Comparison of ENCODE assay signal across 9 mouse cellular contexts in the genomic region with DNA sequence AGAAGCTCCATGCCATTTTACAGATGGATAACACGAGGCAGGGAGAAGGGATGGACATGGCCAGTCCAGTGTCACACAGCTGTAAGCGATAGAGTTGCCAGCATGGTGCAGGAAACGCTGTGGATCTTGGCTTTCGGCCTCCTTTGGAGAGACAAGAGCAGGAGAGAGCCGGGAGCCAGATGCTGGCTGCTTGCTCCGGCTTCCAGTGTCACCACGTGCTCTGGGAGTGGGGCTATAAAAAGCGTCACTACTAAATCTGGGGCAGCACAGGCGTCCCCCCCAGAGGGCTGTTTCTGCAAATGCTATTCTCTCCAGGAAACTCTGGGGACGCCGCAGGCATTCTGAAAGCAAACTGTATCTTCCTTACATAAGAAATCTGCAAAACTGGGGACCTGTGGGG.
A peak's percentile ranks its signal among the peaks of the same experiment; 100 is the strongest.
DNase-seq lines count a peak whose midpoint lies in the region; ATAC-seq and TF ChIP-seq lines count a peak whose summit lies in the region.
"Had no signal": no experiment of that assay in that cellular context is flagged by ENCODE, and none has a peak within 500 bp of the region (broad histone marks: within the 10 kb centered on the region; RNA-seq: fewer than 3 reads in every experiment).

No protein-coding gene starts in this region.

- peak; percentile 55 for DNase-seq in kidney, adult 2 months
- peak; percentile 99 for DNase-seq in heart, adult 11 months
- DNase-seq in layer of hippocampus, adult 18-20 months (ENCODE audit: low spot score in 2 of 2), result peak; percentile 67 to 72
- DNase-seq in thymus, postnatal 0 days (ENCODE audit: low spot score), result no peak
- no peak for DNase-seq in adipocyte (ENCODE audit: low spot score)

- 0 out of 2 replicates have a peak, but pooled peaks cover 2% of the 10 kb centered on the region for H3K9me3 ChIP-seq in kidney, embryonic 14.5 days (ENCODE audit: control insufficient read depth, low read length)
- no peaks in the 10 kb centered on the region for H3K9me3 ChIP-seq in neural tube, embryonic 14.5 days (ENCODE audit: control insufficient read depth, low read length)
- no peaks in the 10 kb centered on the region; the same call in 1 of the 2 replicates for H3K9me3 ChIP-seq in forebrain, embryonic 13.5 days (replicated peaks)

- H3K4me2 ChIP-seq in kidney, embryonic 14.5 days (replicated peaks; ENCODE audit: low read depth, low read length), result no peak overlapping the region
- H3K4me2 ChIP-seq in neural tube, embryonic 14.5 days (ENCODE audit: low read depth, low read length), result no peak overlapping the region
- H3K4me2 ChIP-seq in forebrain, embryonic 13.5 days, result no peak overlapping the region

- no peak overlapping the region for H3K4me3 ChIP-seq in kidney, adult 2 months (ENCODE audit: insufficient read depth, low read depth, low read length)
- no peak overlapping the region for H3K4me3 ChIP-seq in kidney, embryonic 14.5 days (ENCODE audit: low read length)
- no peak overlapping the region for H3K4me3 ChIP-seq in neural tube, embryonic 14.5 days (ENCODE audit: low read depth, low read length)
- H3K4me3 ChIP-seq in forebrain, embryonic 13.5 days, result no peak overlapping the region

- TF ChIP-seq POLR2A in kidney, adult 2 months (IDR thresholded peaks at IDR 0.05; ENCODE audit: low read depth, low read length), result no peak

- no peaks in the 10 kb centered on the region for H3K27me3 ChIP-seq in kidney, adult 2 months (replicated peaks; ENCODE audit: control insufficient read depth, insufficient read depth, low read length)
- no peaks in the 10 kb centered on the region for H3K27me3 ChIP-seq in kidney, embryonic 14.5 days (ENCODE audit: control insufficient read depth, insufficient read depth, low read length)
- H3K27me3 ChIP-seq in neural tube, embryonic 14.5 days (ENCODE audit: control insufficient read depth, insufficient read depth, low read length), result peaks cover 4% of the 10 kb centered on the region; the same call in 1 of the 2 replicates
- H3K27me3 ChIP-seq in forebrain, embryonic 13.5 days, result peaks cover 6% of the 10 kb centered on the region; the same call in 1 of the 2 replicates
- H3K27me3 ChIP-seq: CH12.LX had no signal

- no peaks in the 10 kb centered on the region for H3K4me1 ChIP-seq in kidney, adult 2 months (ENCODE audit: control insufficient read depth, insufficient read depth, low read length)
- peaks cover 12% of the 10 kb centered on the region; the same call in 1 of the 2 replicates for H3K4me1 ChIP-seq in kidney, embryonic 14.5 days (ENCODE audit: control insufficient read depth, insufficient read depth, low read length)
- peaks cover 15% of the 10 kb centered on the region for H3K4me1 ChIP-seq in neural tube, embryonic 14.5 days (ENCODE audit: control insufficient read depth, insufficient read depth, low read length)
- peaks cover 27% of the 10 kb centered on the region for H3K4me1 ChIP-seq in forebrain, embryonic 13.5 days

- no peak overlapping the region for H3K27ac ChIP-seq in kidney, adult 2 months (ENCODE audit: insufficient read depth, low read depth, low read length)
- no peak overlapping the region for H3K27ac ChIP-seq in kidney, embryonic 14.5 days (ENCODE audit: low read depth, low read length)
- H3K27ac ChIP-seq in neural tube, embryonic 14.5 days (ENCODE audit: low read depth, low read length), result 0 out of 2 replicates have a peak overlapping the region, but pooled peaks have one; percentile 40
- no peak overlapping the region for H3K27ac ChIP-seq in forebrain, embryonic 13.5 days

- no peak for ATAC-seq in kidney, embryonic 14.5 days (ENCODE audit: low FRiP score, low TSS enrichment)
- no peak for ATAC-seq in neural tube, embryonic 14.5 days (ENCODE audit: low read depth)
- ATAC-seq in forebrain, embryonic 13.5 days, result no peak; the same call in 1 of the 2 replicates

- H3K9ac ChIP-seq in kidney, embryonic 14.5 days (ENCODE audit: low read depth, low read length), result no peak overlapping the region
- no peak overlapping the region for H3K9ac ChIP-seq in neural tube, embryonic 14.5 days (replicated peaks; ENCODE audit: low read depth, low read length)
- no peak overlapping the region for H3K9ac ChIP-seq in forebrain, embryonic 13.5 days

- H3K36me3 ChIP-seq in kidney, adult 2 months (ENCODE audit: control insufficient read depth, insufficient read depth, low read length), result no peaks in the 10 kb centered on the region
- H3K36me3 ChIP-seq in kidney, embryonic 14.5 days (ENCODE audit: control insufficient read depth, insufficient read depth, low read length), result no peaks in the 10 kb centered on the region
- no peaks in the 10 kb centered on the region for H3K36me3 ChIP-seq in neural tube, embryonic 14.5 days (ENCODE audit: control insufficient read depth, insufficient read depth, low read length)
- no peaks in the 10 kb centered on the region for H3K36me3 ChIP-seq in forebrain, embryonic 13.5 days (ENCODE audit: poor library complexity, severe bottlenecking)

- WGBS in kidney, adult 2 months, result 37% methylated on average over 11 of the region's 11 CpGs
- 39% methylated on average over 11 of the region's 11 CpGs for WGBS in kidney, embryonic 14.5 days
- WGBS in neural tube, embryonic 14.5 days, result 31% methylated on average over 11 of the region's 11 CpGs
- 77% methylated on average over 11 of the region's 11 CpGs for WGBS in forebrain, embryonic 13.5 days

- TF ChIP-seq CTCF in kidney, adult 2 months (conservative IDR thresholded peaks at IDR 0.05; ENCODE audit: insufficient read depth, insufficient read length, low read depth, low read length), result no peak

Comparison
In these comparisons a context has a peak if more than half of its experiments do, and no peak if none do; other contexts are left out.
1. DNase-seq: peak in kidney, adult 2 months (single experiment), heart, adult 11 months (single experiment) and layer of hippocampus, adult 18-20 months (2 of 2); none in thymus, postnatal 0 days (single experiment) and adipocyte (single experiment).